Mouse (Mus musculus): ENCODE results near the gene Rdh5.

The Rdh5 gene

GRCm38 (mm10) chr10:128899759-128900490, 22.8 kb downstream of the Rdh5 start:
- ChIA-PET CTCF (interaction anchor here in 3 of 4 experiments (0.6 to 3.8 kb wide), 6 partner anchors 13 to 278 kb away, joined by 3 to 29 read pairs (median 6); no protein-coding TSS in a partner anchor), POLR2A (interaction anchor here (0.7 to 4.6 kb wide), 25 partner anchors 9 to 1766 kb away, joined by 3 to 34 read pairs (median 4); partner anchors contain the start of genes Bloc1s1 (in 2 of the 4), Gdf11 (in 2 of the 4), Rdh5 (in 2 of the 4) and Pa2g4 (in 1 of the 4))

- CTCF ChIA-PET, result interaction anchor here in 3 of 4 experiments (0.6 to 2.8 kb wide), 5 partner anchors 16 to 535 kb away, joined by 3 to 19 read pairs (median 4); no protein-coding TSS in a partner anchor
These were observed 25.2 kb downstream of the Rdh5 start for GRCm38 (mm10) chr10:128897501-128897900.

GRCm38 (mm10) chr10:128896807-128897206, 25.9 kb downstream of the Rdh5 start:
- ChIA-PET CTCF (interaction anchor here (0.6 to 3.7 kb wide), 11 partner anchors 13 to 534 kb away, joined by 3 to 19 read pairs (median 8); no protein-coding TSS in a partner anchor), POLR2A (interaction anchor here in 2 of 4 experiments (0.8 to 4.0 kb wide), 14 partner anchors 12 to 272 kb away, joined by 3 to 23 read pairs (median 4); partner anchors contain the start of genes Bloc1s1 (in 1 of the 2) and Ormdl2 (in 1 of the 2))

More at GRCm38 (mm10) chr10:128897501-128897900, 25.2 kb downstream of the Rdh5 start:
- POLR2A ChIA-PET, result interaction anchor here in 2 of 4 experiments (1.2 to 4.0 kb wide), 6 partner anchors 12 to 77 kb away, joined by 3 to 23 read pairs (median 7); partner anchors contain the start of gene Ormdl2 (in 1 of the 2)

GRCm38 (mm10) chr10:128895952-128896693, 26.6 kb downstream of the Rdh5 start:
- POLR2A ChIA-PET, result interaction anchor here in 2 of 4 experiments (0.6 to 4.0 kb wide), 23 partner anchors 10 to 557 kb away, joined by 3 to 23 read pairs (median 3); partner anchors contain the start of genes Bloc1s1 (in 2 of the 2), Myl6 (in 1 of the 2), Ormdl2 (in 1 of the 2) and Rps26 (in 1 of the 2)
- CTCF ChIA-PET, result interaction anchor here (0.6 to 3.7 kb wide), 22 partner anchors 10 to 534 kb away, joined by 3 to 19 read pairs (median 4); partner anchors contain the start of gene Rdh5 (in 1 of the 4)

GRCm38 (mm10) chr10:128895437-128895836, 27.3 kb downstream of the Rdh5 start:
- ChIA-PET POLR2A (interaction anchor here in 3 of 4 experiments (0.5 to 4.0 kb wide), 18 partner anchors 10 to 556 kb away, joined by 3 to 23 read pairs (median 4); partner anchors contain the start of genes Bloc1s1 (in 1 of the 3), Myl6 (in 1 of the 3), Rps26 (in 1 of the 3) and Zc3h10 (in 1 of the 3)), CTCF (interaction anchor here (0.7 to 3.7 kb wide), 19 partner anchors 10 to 282 kb away, joined by 3 to 19 read pairs (median 4); partner anchors contain the start of gene Rdh5 (in 1 of the 4))

GRCm38 (mm10) chr10:128892246-128892645, 30.4 kb downstream of the Rdh5 start:
- ChIA-PET CTCF (interaction anchor here in 3 of 4 experiments (0.6 to 1.6 kb wide), 11 partner anchors 21 to 279 kb away, joined by 3 to 8 read pairs (median 3); partner anchors contain the start of genes Dgka (in 1 of the 3) and Suox (in 1 of the 3)), POLR2A (interaction anchor here in 3 of 4 experiments (0.6 to 4.6 kb wide), 27 partner anchors 8 to 865 kb away, joined by 3 to 16 read pairs (median 4); partner anchors contain the start of genes Bloc1s1 (in 2 of the 3), Rdh5 (in 2 of the 3), Esyt1 (in 1 of the 3) and Ormdl2 (in 1 of the 3))

- POLR2A ChIA-PET, result interaction anchor here in 2 of 4 experiments (0.7 to 4.6 kb wide), 40 partner anchors 9 to 865 kb away, joined by 3 to 16 read pairs (median 5); partner anchors contain the start of genes Bloc1s1 (in 2 of the 2), Cd63 (in 2 of the 2), Rdh5 (in 2 of the 2) and Dgka (in 1 of the 2)
- CTCF ChIA-PET, result interaction anchor here in 2 of 4 experiments (0.5 to 1.8 kb wide), 8 partner anchors 10 to 335 kb away, joined by 3 to 8 read pairs (median 3); partner anchors contain the start of gene Suox (in 1 of the 2)
These were observed 31.2 kb downstream of the Rdh5 start, which contains the start of gene Gdf11 for GRCm38 (mm10) chr10:128891296-128892094. Gdf11 (minus strand) TSS chr10:128891718.

GRCm38 (mm10) chr10:128890383-128891295, 32.0 kb downstream of the Rdh5 start:
- ChIA-PET CTCF (interaction anchor here in 1 of 4 experiments (0.6 to 1.8 kb wide), 6 partner anchors 11 to 558 kb away, joined by 3 to 8 read pairs (median 3); no protein-coding TSS in a partner anchor), POLR2A (interaction anchor here in 2 of 4 experiments (0.6 to 4.6 kb wide), 36 partner anchors 8 to 365 kb away, joined by 3 to 16 read pairs (median 5); partner anchors contain the start of genes Bloc1s1 (in 2 of the 2), Cd63 (in 2 of the 2), Rdh5 (in 2 of the 2) and Dgka (in 1 of the 2))

- POLR2A ChIA-PET, result interaction anchor here in 2 of 4 experiments (0.6 to 4.6 kb wide), 16 partner anchors 10 to 178 kb away, joined by 3 to 16 read pairs (median 8); partner anchors contain the start of genes Bloc1s1 (in 1 of the 2), Rdh5 (in 1 of the 2) and Tmem198b (in 1 of the 2)
- CTCF ChIA-PET, result interaction anchor here in 1 of 4 experiments (1.6 to 1.8 kb wide), 2 partner anchors 12 to 23 kb away, joined by 3 to 8 read pairs; no protein-coding TSS in a partner anchor
These were observed 32.8 kb downstream of the Rdh5 start for GRCm38 (mm10) chr10:128889846-128890245.

GRCm38 (mm10) chr10:128888941-128889827, 33.5 kb downstream of the Rdh5 start:
- POLR2A ChIA-PET, result interaction anchor here in 1 of 4 experiments (0.6 to 4.6 kb wide), 4 partner anchors 11 to 177 kb away, joined by 3 to 14 read pairs (median 9); no protein-coding TSS in a partner anchor
- CTCF ChIA-PET, result no interaction called here

- POLR2A ChIA-PET, result interaction anchor here in 3 of 4 experiments (0.6 to 3.4 kb wide), 17 partner anchors 8 to 259 kb away, joined by 3 to 12 read pairs (median 4); partner anchors contain the start of genes Gdf11 (in 1 of the 3) and Pym1 (in 1 of the 3)
- CTCF ChIA-PET, result interaction anchor here in 1 of 4 experiments (1.0 kb wide), 1 partner anchor 31 kb away, joined by 3 read pairs; no protein-coding TSS in a partner anchor
These were observed 40.6 kb downstream of the Rdh5 start for GRCm38 (mm10) chr10:128882067-128882466.

GRCm38 (mm10) chr10:128878811-128879210, 43.9 kb downstream of the Rdh5 start:
- ChIA-PET CTCF (interaction anchor here in 2 of 4 experiments (0.9 kb wide), 2 partner anchors 13 to 35 kb away, joined by 3 to 4 read pairs; no protein-coding TSS in a partner anchor), POLR2A (interaction anchor here in 2 of 4 experiments (1.2 to 3.4 kb wide), 7 partner anchors 8 to 29 kb away, joined by 3 to 11 read pairs (median 8); partner anchors contain the start of gene Gdf11 (in 2 of the 2))

GRCm38 (mm10) chr10:128878291-128878690, 44.4 kb downstream of the Rdh5 start:
- ChIA-PET POLR2A (interaction anchor here in 2 of 4 experiments (0.9 to 2.0 kb wide), 5 partner anchors 12 to 204 kb away, joined by 3 to 8 read pairs (median 6); partner anchors contain the start of genes Gdf11 (in 1 of the 2) and Suox (in 1 of the 2)), CTCF (interaction anchor here in 1 of 4 experiments (0.9 kb wide), 1 partner anchor 12 kb away, joined by 4 read pairs; no protein-coding TSS in a partner anchor)

All from embryonic stem cell, embryonic (primary cell).